Mouse (Mus musculus): ENCODE data around the gene 4930432M17Rik. TPM values are rescaled to one million over a fixed set of nuclear protein-coding genes. Genes with fewer than 3 reads are reported as not detected.

The 4930432M17Rik gene
- polyA plus RNA-seq (2015; fragmentation: Nextera tagmentation; extraction: Ambion mirVana): not detected in 2 replicates

DNA sequence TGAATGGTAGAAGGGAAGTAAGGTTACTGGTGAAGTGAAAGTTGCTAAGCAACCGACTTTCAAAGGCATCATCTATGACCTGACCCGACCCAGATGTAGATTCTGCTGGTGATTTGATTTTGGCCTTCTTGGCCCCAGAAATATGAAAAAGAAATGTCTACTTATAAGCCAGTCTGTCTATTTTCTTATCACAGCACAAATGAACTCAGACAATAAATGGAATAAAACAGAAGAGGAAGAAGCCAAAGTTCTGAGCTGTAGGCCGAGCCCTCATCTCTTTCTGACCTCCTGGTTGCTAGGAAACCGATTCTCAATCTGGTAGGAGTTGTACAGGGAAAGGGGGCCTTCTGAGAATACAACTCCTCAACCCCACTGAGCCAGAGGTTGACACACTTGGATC lies at the start of gene 4930432M17Rik:
TSS of gene 4930432M17Rik (plus strand) at position 301 of the 400 bp plus-strand sequence.
- Histone ChIP-seq H3K4me1 (ENCODE audit: control insufficient read depth, low read depth, low read length) (no peaks in the 10 kb centered on the region), H3K9ac (ENCODE audit: low read depth, low read length) (no peak within 1 kb of the TSS), H3K4me3 (ENCODE audit: low read depth, low read length) (no peak within 1 kb of the TSS), H3K27ac (ENCODE audit: low read length) (no peak within 1 kb of the TSS), H3K27me3 (ENCODE audit: control insufficient read depth, insufficient read depth, low read depth, low read length) (no peaks in the 10 kb centered on the region), H3K36me3 (ENCODE audit: control insufficient read depth, insufficient read depth) (no peaks in the 10 kb centered on the region), H3K4me2 (ENCODE audit: low read depth, low read length) (no peak within 1 kb of the TSS), H3K9me3 (replicated peaks; ENCODE audit: control insufficient read depth, low read length) (no peaks in the 10 kb centered on the region)
- no peak for ATAC-seq (ENCODE audit: low read depth)
- 52% methylated on average over 4 of the region's 4 CpGs for WGBS (ENCODE audit: insufficient replicate concordance)

DNA sequence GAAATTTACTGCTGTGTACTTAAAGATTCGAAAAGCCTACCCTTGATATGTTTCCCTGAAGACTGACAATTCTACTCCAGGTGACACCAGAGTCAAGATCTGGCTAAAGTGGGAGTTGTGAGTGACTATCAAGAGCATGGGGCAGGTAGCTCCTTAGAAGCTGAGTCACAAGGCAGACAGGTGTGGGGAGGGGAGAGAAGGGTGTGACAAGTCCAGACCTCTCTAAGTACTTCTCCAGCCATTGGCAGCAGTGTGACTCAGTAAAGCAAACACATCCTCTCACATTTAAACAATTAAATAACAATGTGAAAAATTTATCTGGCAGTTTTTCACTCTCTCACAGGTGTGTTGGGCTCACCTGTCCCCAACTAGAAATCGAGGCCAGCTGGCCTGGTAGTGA lies 44.9 kb upstream of the 4930432M17Rik start:
- Histone ChIP-seq H3K9ac (ENCODE audit: low read depth, low read length) (no peak overlapping the region), H3K27ac (ENCODE audit: low read length) (no peak overlapping the region), H3K27me3 (ENCODE audit: control insufficient read depth, insufficient read depth, low read depth, low read length) (no peaks in the 10 kb centered on the region), H3K9me3 (replicated peaks; ENCODE audit: control insufficient read depth, low read length) (no peaks in the 10 kb centered on the region), H3K4me3 (ENCODE audit: low read depth, low read length) (no peak overlapping the region), H3K4me2 (ENCODE audit: low read depth, low read length) (no peak overlapping the region), H3K36me3 (ENCODE audit: control insufficient read depth, insufficient read depth) (no peaks in the 10 kb centered on the region), H3K4me1 (ENCODE audit: control insufficient read depth, low read depth, low read length) (no peaks in the 10 kb centered on the region)
- WGBS (ENCODE audit: insufficient replicate concordance): 47% methylated on average over 2 of the region's 2 CpGs
- ATAC-seq (ENCODE audit: low read depth): no peak

DNA sequence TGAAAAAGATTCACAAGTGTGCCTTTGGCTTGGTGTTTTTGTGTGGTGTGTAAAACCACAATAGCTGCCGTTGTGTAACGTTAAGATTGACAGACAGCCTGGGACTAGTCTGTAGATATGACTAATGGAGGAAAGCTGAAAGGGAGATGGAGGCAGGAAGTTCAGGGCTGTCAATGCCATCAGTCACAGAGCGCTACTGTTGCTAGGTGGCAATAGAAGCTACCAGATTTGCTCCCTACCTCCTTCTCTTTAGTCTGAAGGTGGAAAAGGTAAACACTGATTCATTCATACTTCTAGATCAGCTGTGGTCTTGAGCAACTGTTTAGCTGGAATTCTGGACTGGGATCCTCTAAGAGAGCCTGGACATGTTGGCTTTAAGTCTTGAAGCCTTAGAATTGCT lies 44.3 kb upstream of the 4930432M17Rik start:
- no peak for ATAC-seq (ENCODE audit: low read depth)
- H3K4me3 ChIP-seq (ENCODE audit: low read depth, low read length): no peak overlapping the region
- no peak overlapping the region for H3K4me2 ChIP-seq (ENCODE audit: low read depth, low read length)
- no peaks in the 10 kb centered on the region for H3K9me3 ChIP-seq (replicated peaks; ENCODE audit: control insufficient read depth, low read length)
- H3K27me3 ChIP-seq (ENCODE audit: control insufficient read depth, insufficient read depth, low read depth, low read length): no peaks in the 10 kb centered on the region
- H3K27ac ChIP-seq (ENCODE audit: low read length): no peak overlapping the region
- no peak overlapping the region for H3K9ac ChIP-seq (ENCODE audit: low read depth, low read length)
- H3K36me3 ChIP-seq (ENCODE audit: control insufficient read depth, insufficient read depth): no peaks in the 10 kb centered on the region
- no peaks in the 10 kb centered on the region for H3K4me1 ChIP-seq (ENCODE audit: control insufficient read depth, low read depth, low read length)
- 17% methylated on average over 3 of the region's 3 CpGs for WGBS (ENCODE audit: insufficient replicate concordance)

DNA sequence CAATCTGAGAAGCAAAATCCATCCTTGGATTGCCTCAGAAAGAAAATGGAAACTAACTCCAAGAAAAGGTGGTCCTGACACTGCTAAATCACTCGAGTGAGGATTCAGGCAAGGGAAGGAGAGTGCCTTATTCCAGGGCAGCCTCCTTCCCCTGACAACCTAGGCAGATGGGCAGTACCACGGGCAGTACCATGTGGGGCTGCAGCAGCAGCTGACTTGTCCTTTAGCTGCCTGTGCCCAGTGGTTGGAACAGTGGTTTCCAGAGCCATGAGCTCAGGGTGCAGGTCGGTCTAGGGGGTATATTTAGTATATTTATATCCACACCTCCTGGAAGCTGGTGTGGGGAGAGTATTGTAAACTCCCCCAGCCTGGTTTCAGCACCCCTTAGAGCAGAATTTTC lies 42.3 kb upstream of the 4930432M17Rik start:
- Histone ChIP-seq H3K4me3 (ENCODE audit: low read depth, low read length) (no peak overlapping the region), H3K9ac (ENCODE audit: low read depth, low read length) (no peak overlapping the region), H3K36me3 (ENCODE audit: control insufficient read depth, insufficient read depth) (no peaks in the 10 kb centered on the region), H3K9me3 (replicated peaks; ENCODE audit: control insufficient read depth, low read length) (no peaks in the 10 kb centered on the region), H3K27ac (ENCODE audit: low read length) (no peak overlapping the region), H3K4me2 (ENCODE audit: low read depth, low read length) (no peak overlapping the region), H3K27me3 (ENCODE audit: control insufficient read depth, insufficient read depth, low read depth, low read length) (no peaks in the 10 kb centered on the region), H3K4me1 (ENCODE audit: control insufficient read depth, low read depth, low read length) (no peaks in the 10 kb centered on the region)
- ATAC-seq (ENCODE audit: low read depth): no peak
- WGBS (ENCODE audit: insufficient replicate concordance): 28% methylated on average over 3 of the region's 3 CpGs

DNA sequence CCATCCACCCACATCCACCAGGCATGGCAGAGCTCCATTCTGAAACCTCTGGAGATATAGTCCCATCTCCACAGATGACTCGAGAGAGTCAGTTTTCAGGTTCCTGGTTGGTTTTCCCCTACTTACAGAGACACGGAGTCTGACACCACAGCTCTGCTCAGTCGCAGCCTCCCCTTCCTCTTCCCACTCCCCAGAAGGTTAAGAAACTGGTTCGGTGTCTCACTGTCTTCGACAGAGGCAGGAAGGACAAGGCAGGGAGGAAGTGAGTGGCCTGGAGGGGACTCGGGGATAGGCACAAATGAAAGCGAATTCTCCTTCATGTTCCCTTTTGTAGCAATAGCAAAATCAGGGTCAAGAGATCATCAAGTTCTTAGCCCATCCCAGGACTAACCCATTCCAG lies 39.9 kb upstream of the 4930432M17Rik start:
- no peak overlapping the region for H3K4me2 ChIP-seq (ENCODE audit: low read depth, low read length)
- H3K9ac ChIP-seq (ENCODE audit: low read depth, low read length): no peak overlapping the region
- H3K27ac ChIP-seq (ENCODE audit: low read length): no peak overlapping the region
- no peak for ATAC-seq (ENCODE audit: low read depth)
- H3K27me3 ChIP-seq (ENCODE audit: control insufficient read depth, insufficient read depth, low read depth, low read length): no peaks in the 10 kb centered on the region
- H3K36me3 ChIP-seq (ENCODE audit: control insufficient read depth, insufficient read depth): no peaks in the 10 kb centered on the region
- WGBS (ENCODE audit: insufficient replicate concordance): 18% methylated on average over 7 of the region's 7 CpGs
- H3K9me3 ChIP-seq (replicated peaks; ENCODE audit: control insufficient read depth, low read length): no peaks in the 10 kb centered on the region
- no peak overlapping the region for H3K4me3 ChIP-seq (ENCODE audit: low read depth, low read length)
- no peaks in the 10 kb centered on the region for H3K4me1 ChIP-seq (ENCODE audit: control insufficient read depth, low read depth, low read length)

DNA sequence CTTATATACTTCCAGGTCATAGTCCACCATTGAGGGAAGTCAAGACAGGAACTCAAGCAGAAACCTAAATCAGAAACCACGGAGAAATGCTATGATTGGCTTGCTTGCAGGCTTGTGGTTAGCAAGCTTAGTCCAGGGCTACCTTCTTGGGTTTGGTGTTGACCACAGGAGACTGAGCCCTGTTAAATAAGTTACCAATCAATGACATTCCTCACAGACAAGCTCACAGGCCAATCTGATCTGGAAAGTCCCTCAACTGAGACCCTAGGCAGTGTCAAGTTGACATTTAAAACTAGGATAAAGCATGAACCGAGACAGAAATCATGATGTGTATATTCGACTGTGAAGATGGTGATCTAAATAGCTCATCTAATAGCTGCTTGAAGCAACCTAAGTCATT lies 35.6 kb upstream of the 4930432M17Rik start:
- WGBS (ENCODE audit: insufficient replicate concordance): 51% methylated on average over 3 of the region's 3 CpGs
- no peak overlapping the region for H3K4me2 ChIP-seq (ENCODE audit: low read depth, low read length)
- no peaks in the 10 kb centered on the region for H3K4me1 ChIP-seq (ENCODE audit: control insufficient read depth, low read depth, low read length)
- no peak overlapping the region for H3K27ac ChIP-seq (ENCODE audit: low read length)
- H3K9me3 ChIP-seq (replicated peaks; ENCODE audit: control insufficient read depth, low read length): no peaks in the 10 kb centered on the region
- no peaks in the 10 kb centered on the region for H3K36me3 ChIP-seq (ENCODE audit: control insufficient read depth, insufficient read depth)
- no peaks in the 10 kb centered on the region for H3K27me3 ChIP-seq (ENCODE audit: control insufficient read depth, insufficient read depth, low read depth, low read length)
- H3K4me3 ChIP-seq (ENCODE audit: low read depth, low read length): no peak overlapping the region
- no peak overlapping the region for H3K9ac ChIP-seq (ENCODE audit: low read depth, low read length)
- ATAC-seq (ENCODE audit: low read depth): no peak

DNA sequence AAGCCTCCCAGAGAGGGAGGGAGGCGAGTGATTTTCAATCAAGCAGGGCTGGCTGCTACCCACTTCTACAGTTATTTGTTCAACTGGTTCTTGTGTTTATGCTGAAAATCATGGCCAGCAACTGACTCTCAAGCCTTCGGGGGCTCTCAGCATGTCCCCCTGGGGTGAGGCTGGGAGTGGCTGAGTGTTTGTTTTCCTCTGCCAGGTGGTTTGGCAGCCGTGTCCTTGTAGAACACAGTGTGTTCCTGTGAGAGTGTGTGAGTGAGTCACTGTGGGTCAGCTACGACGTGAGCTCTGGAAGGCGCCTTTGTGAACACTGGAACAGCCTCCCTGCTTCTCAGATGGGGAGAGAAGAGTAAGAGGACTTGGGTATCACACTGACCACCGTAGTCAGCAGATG lies 35.1 kb upstream of the 4930432M17Rik start:
- H3K27ac ChIP-seq (ENCODE audit: low read length): no peak overlapping the region
- WGBS (ENCODE audit: insufficient replicate concordance): 57% methylated on average over 7 of the region's 7 CpGs

DNA sequence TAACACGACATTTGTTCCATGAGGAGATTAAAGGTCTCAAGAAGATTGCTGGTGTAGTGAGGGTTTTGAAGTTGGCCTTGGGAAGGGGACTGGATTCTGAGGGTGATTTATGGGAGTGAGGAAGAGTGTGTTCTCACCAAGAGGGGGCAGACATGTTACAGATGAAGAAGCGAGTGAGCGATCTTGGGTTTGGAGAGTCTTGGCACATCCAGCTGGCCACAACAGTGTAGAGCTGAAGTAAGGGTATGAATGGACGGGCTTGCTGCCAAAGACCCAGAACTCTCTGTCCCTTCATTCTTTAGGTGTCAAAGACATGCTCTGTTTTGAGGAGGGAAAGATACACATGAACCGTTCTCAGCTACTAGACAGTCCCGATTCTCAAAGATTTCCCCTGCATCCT lies 34.2 kb upstream of the 4930432M17Rik start:
- Histone ChIP-seq H3K36me3 (ENCODE audit: control insufficient read depth, insufficient read depth) (no peaks in the 10 kb centered on the region), H3K27ac (ENCODE audit: low read length) (no peak overlapping the region), H3K4me2 (ENCODE audit: low read depth, low read length) (no peak overlapping the region), H3K27me3 (ENCODE audit: control insufficient read depth, insufficient read depth, low read depth, low read length) (no peaks in the 10 kb centered on the region), H3K9me3 (replicated peaks; ENCODE audit: control insufficient read depth, low read length) (no peaks in the 10 kb centered on the region), H3K4me3 (ENCODE audit: low read depth, low read length) (no peak overlapping the region), H3K9ac (ENCODE audit: low read depth, low read length) (no peak overlapping the region), H3K4me1 (ENCODE audit: control insufficient read depth, low read depth, low read length) (no peaks in the 10 kb centered on the region)
- ATAC-seq (ENCODE audit: low read depth): no peak
- WGBS (ENCODE audit: insufficient replicate concordance): 67% methylated on average over 6 of the region's 6 CpGs

More for the DNA sequence above, 35.1 kb upstream of the 4930432M17Rik start:
- H3K27me3 ChIP-seq (ENCODE audit: control insufficient read depth, insufficient read depth, low read depth, low read length): no peaks in the 10 kb centered on the region
- H3K9me3 ChIP-seq (replicated peaks; ENCODE audit: control insufficient read depth, low read length): no peaks in the 10 kb centered on the region
- no peak overlapping the region for H3K9ac ChIP-seq (ENCODE audit: low read depth, low read length)
- H3K4me3 ChIP-seq (ENCODE audit: low read depth, low read length): no peak overlapping the region
- no peak for ATAC-seq (ENCODE audit: low read depth)
- no peaks in the 10 kb centered on the region for H3K4me1 ChIP-seq (ENCODE audit: control insufficient read depth, low read depth, low read length)
- no peaks in the 10 kb centered on the region for H3K36me3 ChIP-seq (ENCODE audit: control insufficient read depth, insufficient read depth)
- H3K4me2 ChIP-seq (ENCODE audit: low read depth, low read length): no peak overlapping the region

DNA sequence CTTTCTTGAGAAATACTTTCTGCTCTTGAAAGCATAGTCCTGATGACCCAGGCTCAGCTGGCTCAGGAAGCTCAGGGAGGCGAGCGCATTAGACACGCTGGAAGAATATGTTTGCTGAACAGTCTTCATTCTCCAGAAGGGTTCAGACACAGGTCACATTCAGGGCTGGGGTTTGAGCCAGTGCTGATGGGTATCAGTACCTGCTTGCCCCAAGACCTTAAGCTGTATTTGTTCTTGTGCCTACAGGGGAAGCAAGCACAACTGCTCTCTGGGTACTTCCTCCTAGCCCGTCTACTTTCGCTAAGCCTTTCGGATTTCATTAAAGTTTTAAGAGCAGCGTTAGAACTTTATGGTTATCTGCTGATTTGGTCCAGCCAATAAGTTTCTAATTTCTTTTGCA lies 33.8 kb upstream of the 4930432M17Rik start:
- ATAC-seq (ENCODE audit: low read depth): no peak

More for the DNA sequence above, 33.8 kb upstream of the 4930432M17Rik start:
- H3K27ac ChIP-seq (ENCODE audit: low read length): no peak overlapping the region
- H3K9me3 ChIP-seq (replicated peaks; ENCODE audit: control insufficient read depth, low read length): no peaks in the 10 kb centered on the region
- no peaks in the 10 kb centered on the region for H3K4me1 ChIP-seq (ENCODE audit: control insufficient read depth, low read depth, low read length)
- H3K4me2 ChIP-seq (ENCODE audit: low read depth, low read length): no peak overlapping the region
- H3K4me3 ChIP-seq (ENCODE audit: low read depth, low read length): no peak overlapping the region
- no peaks in the 10 kb centered on the region for H3K27me3 ChIP-seq (ENCODE audit: control insufficient read depth, insufficient read depth, low read depth, low read length)
- WGBS (ENCODE audit: insufficient replicate concordance): 60% methylated on average over 7 of the region's 7 CpGs
- no peaks in the 10 kb centered on the region for H3K36me3 ChIP-seq (ENCODE audit: control insufficient read depth, insufficient read depth)
- H3K9ac ChIP-seq (ENCODE audit: low read depth, low read length): no peak overlapping the region
